Mouse (Mus musculus): ENCODE data around the gene Ttc21a. TPM values are rescaled to one million over a fixed set of nuclear protein-coding genes. Genes with fewer than 3 reads are reported as not detected.

Ttc21a gene
- polyA plus RNA-seq, 1 experiment from 2014 or later: 1.4 TPM

- 48% methylated on average over 2 of the region's 2 CpGs for WGBS
- Histone ChIP-seq H3K36me3 (peaks cover 4% of the 10 kb centered on the region), H3K27ac (peak overlapping the region; percentile 50), H3K9me3 (no peaks in the 10 kb centered on the region), H3K27me3 (ENCODE audit: insufficient read depth, poor library complexity, severe bottlenecking) (peaks cover 17% of the 10 kb centered on the region), H3K4me3 (no peak overlapping the region), H3K4me1 (replicated peaks) (peaks cover 83% of the 10 kb centered on the region)
- DNase-seq (ENCODE audit: low spot score): no peak
Observed at GRCm38 (mm10) chr9:119979749-119980148, 42.3 kb downstream of the Ttc21a start.

GRCm38 (mm10) chr9:119980770-119981182 lies 43.4 kb downstream of the Ttc21a start:
- Histone ChIP-seq H3K36me3 (no peaks in the 10 kb centered on the region), H3K4me1 (replicated peaks) (peaks cover 87% of the 10 kb centered on the region), H3K4me3 (peak overlapping the region; percentile 69), H3K27me3 (ENCODE audit: insufficient read depth, poor library complexity, severe bottlenecking) (peaks cover 18% of the 10 kb centered on the region), H3K27ac (peak overlapping the region; percentile 90), H3K9me3 (no peaks in the 10 kb centered on the region)
- WGBS: 5% methylated on average over 4 of the region's 4 CpGs
- DNase-seq (ENCODE audit: low spot score): peak; percentile 31

GRCm38 (mm10) chr9:119981183-119982179 lies 44.1 kb downstream of the Ttc21a start:
- WGBS: 0% methylated on average over 16 of the region's 16 CpGs
- Histone ChIP-seq H3K9me3 (no peaks in the 10 kb centered on the region), H3K27ac (peak overlapping the region; percentile 90), H3K27me3 (ENCODE audit: insufficient read depth, poor library complexity, severe bottlenecking) (peaks cover 22% of the 10 kb centered on the region), H3K4me1 (replicated peaks) (peaks cover 87% of the 10 kb centered on the region), H3K4me3 (peak overlapping the region; percentile 69), H3K36me3 (no peaks in the 10 kb centered on the region)
- peak; percentile 78 for DNase-seq (ENCODE audit: low spot score)

GRCm38 (mm10) chr9:119982241-119982811 lies 44.9 kb downstream of the Ttc21a start:
- 1% methylated on average over 11 of the region's 11 CpGs for WGBS
- peaks cover 26% of the 10 kb centered on the region for H3K27me3 ChIP-seq (ENCODE audit: insufficient read depth, poor library complexity, severe bottlenecking)
- no peaks in the 10 kb centered on the region for H3K36me3 ChIP-seq
- H3K4me1 ChIP-seq (replicated peaks): peaks cover 78% of the 10 kb centered on the region
- peak; percentile 60 for DNase-seq (ENCODE audit: low spot score)
- H3K9me3 ChIP-seq: no peaks in the 10 kb centered on the region
- H3K4me3 ChIP-seq: peak overlapping the region; percentile 69
- peak overlapping the region; percentile 90 for H3K27ac ChIP-seq

GRCm38 (mm10) chr9:119982956-119983551 lies 45.6 kb downstream of the Ttc21a start:
- Histone ChIP-seq H3K27ac (peak overlapping the region; percentile 86), H3K27me3 (ENCODE audit: insufficient read depth, poor library complexity, severe bottlenecking) (peaks cover 27% of the 10 kb centered on the region), H3K9me3 (no peaks in the 10 kb centered on the region), H3K36me3 (no peaks in the 10 kb centered on the region), H3K4me3 (peak overlapping the region; percentile 69), H3K4me1 (replicated peaks) (peaks cover 71% of the 10 kb centered on the region)
- peak; percentile 23 for DNase-seq (ENCODE audit: low spot score)
- WGBS: 0% methylated on average over 48 of the region's 48 CpGs

- under 1% methylated on average over 79 of the region's 79 CpGs for WGBS
Observed at GRCm38 (mm10) chr9:119983585-119984535, 46.5 kb downstream of the Ttc21a start.

GRCm38 (mm10) chr9:119984536-119985011 lies 47.2 kb downstream of the Ttc21a start, which contains the start of gene Csrnp1:
Gene Csrnp1 (minus strand): TSS chr9:119984658.
- peak within 1 kb of the TSS; percentile 69 for H3K4me3 ChIP-seq
- H3K36me3 ChIP-seq: no peaks in the 10 kb centered on the region
- no peaks in the 10 kb centered on the region for H3K9me3 ChIP-seq
- DNase-seq (ENCODE audit: low spot score): peak; percentile 61
- H3K27me3 ChIP-seq (ENCODE audit: insufficient read depth, poor library complexity, severe bottlenecking): peaks cover 27% of the 10 kb centered on the region
- WGBS: 2% methylated on average over 14 of the region's 14 CpGs
- peak within 1 kb of the TSS; percentile 86 for H3K27ac ChIP-seq
- H3K4me1 ChIP-seq (replicated peaks): peaks cover 56% of the 10 kb centered on the region

More at GRCm38 (mm10) chr9:119983585-119984535, 46.5 kb downstream of the Ttc21a start:
- Histone ChIP-seq H3K36me3 (no peaks in the 10 kb centered on the region), H3K27ac (peak overlapping the region; percentile 86), H3K4me1 (replicated peaks) (peaks cover 63% of the 10 kb centered on the region), H3K4me3 (peak overlapping the region; percentile 69), H3K9me3 (no peaks in the 10 kb centered on the region), H3K27me3 (ENCODE audit: insufficient read depth, poor library complexity, severe bottlenecking) (peaks cover 27% of the 10 kb centered on the region)
- DNase-seq (ENCODE audit: low spot score): peak; percentile 79

- H3K27ac ChIP-seq: no peak overlapping the region
- 77% methylated on average over 10 of the region's 10 CpGs for WGBS
- peaks cover 27% of the 10 kb centered on the region for H3K27me3 ChIP-seq (ENCODE audit: insufficient read depth, poor library complexity, severe bottlenecking)
- H3K4me3 ChIP-seq: no peak overlapping the region
- no peak for DNase-seq (ENCODE audit: low spot score)
- H3K36me3 ChIP-seq: no peaks in the 10 kb centered on the region
- H3K9me3 ChIP-seq: no peaks in the 10 kb centered on the region
- peaks cover 41% of the 10 kb centered on the region for H3K4me1 ChIP-seq (replicated peaks)
Observed at GRCm38 (mm10) chr9:119985881-119986574, 48.6 kb downstream of the Ttc21a start.

GRCm38 (mm10) chr9:119988304-119988703 lies 50.9 kb downstream of the Ttc21a start:
- Histone ChIP-seq H3K4me1 (replicated peaks) (peaks cover 18% of the 10 kb centered on the region), H3K4me3 (no peak overlapping the region), H3K27ac (no peak overlapping the region), H3K27me3 (ENCODE audit: insufficient read depth, poor library complexity, severe bottlenecking) (peaks cover 21% of the 10 kb centered on the region), H3K9me3 (no peaks in the 10 kb centered on the region), H3K36me3 (no peaks in the 10 kb centered on the region)
- DNase-seq (ENCODE audit: low spot score): no peak
- WGBS: 47% methylated on average over 7 of the region's 7 CpGs

GRCm38 (mm10) chr9:119991310-119991709 lies 53.9 kb downstream of the Ttc21a start:
- H3K27me3 ChIP-seq (ENCODE audit: insufficient read depth, poor library complexity, severe bottlenecking): peaks cover 11% of the 10 kb centered on the region; the same call in 1 of the 2 replicates
- H3K27ac ChIP-seq: no peak overlapping the region
- H3K36me3 ChIP-seq: no peaks in the 10 kb centered on the region
- DNase-seq (ENCODE audit: low spot score): no peak
- no peak overlapping the region for H3K4me3 ChIP-seq
- H3K4me1 ChIP-seq (replicated peaks): no peaks in the 10 kb centered on the region
- 12% methylated on average over 5 of the region's 5 CpGs for WGBS
- no peaks in the 10 kb centered on the region for H3K9me3 ChIP-seq

GRCm38 (mm10) chr9:119993092-119993844 lies 55.9 kb downstream of the Ttc21a start:
- H3K36me3 ChIP-seq: no peaks in the 10 kb centered on the region
- WGBS: 79% methylated on average over 10 of the region's 10 CpGs
- no peak overlapping the region for H3K4me3 ChIP-seq
- peaks cover 6% of the 10 kb centered on the region; the same call in 1 of the 2 replicates for H3K27me3 ChIP-seq (ENCODE audit: insufficient read depth, poor library complexity, severe bottlenecking)
- H3K4me1 ChIP-seq (replicated peaks): no peaks in the 10 kb centered on the region
- no peaks in the 10 kb centered on the region for H3K9me3 ChIP-seq
- no peak for DNase-seq (ENCODE audit: low spot score)
- H3K27ac ChIP-seq: no peak overlapping the region
